Mouse (Mus musculus): Measurements from ENCODE around the gene Gm5475.

The Gm5475 gene

DNA sequence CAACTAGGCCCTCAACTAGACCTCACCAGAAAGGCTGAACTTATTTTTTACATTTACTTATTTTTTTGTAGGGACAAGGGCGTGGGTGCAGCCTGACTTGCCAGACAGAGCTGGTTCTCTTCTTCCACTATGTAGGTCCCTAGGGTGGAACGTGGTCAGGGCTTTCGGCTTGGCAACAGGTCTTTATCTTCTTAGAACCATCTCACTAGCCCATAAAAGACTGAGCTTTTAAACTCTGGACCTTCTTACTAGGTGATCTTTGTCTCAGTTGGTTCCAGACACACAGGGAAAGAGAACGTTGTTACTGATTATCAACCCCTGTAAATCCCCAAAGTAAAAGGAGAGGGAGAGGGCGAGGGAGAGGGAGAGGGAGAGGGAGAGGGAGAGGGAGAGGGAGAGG lies 8.6 kb upstream of the Gm5475 start:
- in situ Hi-C loops (cut with MboI, MseI): loop anchor here (5.0 kb wide), 1 partner anchor 39 kb away; no protein-coding TSS in a partner anchor

- in situ Hi-C loops (cut with MboI, MseI): loop anchor here (5.0 kb wide), 1 partner anchor 38 kb away; no protein-coding TSS in a partner anchor
Measured at GRCm38 (mm10) chr15:100414011-100414410, 7.9 kb upstream of the Gm5475 start.

DNA sequence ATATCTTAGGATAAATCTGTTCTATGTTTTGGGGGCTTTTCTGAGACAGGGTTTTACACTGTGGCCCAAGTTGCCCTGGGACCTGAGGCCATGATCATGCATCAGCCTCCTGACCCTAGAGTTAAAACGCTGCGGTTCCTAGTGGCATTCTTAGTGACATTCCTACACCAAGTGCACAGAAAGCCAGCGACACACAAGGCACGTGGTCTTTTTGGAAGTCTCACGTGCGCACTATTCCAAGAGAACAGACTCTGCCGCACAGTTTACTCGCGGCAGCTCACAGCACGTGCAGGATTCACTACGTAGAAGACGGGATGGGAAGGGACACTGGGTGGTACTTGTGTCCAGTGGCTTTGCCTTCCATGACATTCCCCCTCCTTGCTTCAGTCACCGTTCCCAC lies 7.0 kb upstream of the Gm5475 start:
- in situ Hi-C loops (cut with MboI, MseI): loop anchor here (5.0 kb wide), 1 partner anchor 37 kb away; no protein-coding TSS in a partner anchor

DNA sequence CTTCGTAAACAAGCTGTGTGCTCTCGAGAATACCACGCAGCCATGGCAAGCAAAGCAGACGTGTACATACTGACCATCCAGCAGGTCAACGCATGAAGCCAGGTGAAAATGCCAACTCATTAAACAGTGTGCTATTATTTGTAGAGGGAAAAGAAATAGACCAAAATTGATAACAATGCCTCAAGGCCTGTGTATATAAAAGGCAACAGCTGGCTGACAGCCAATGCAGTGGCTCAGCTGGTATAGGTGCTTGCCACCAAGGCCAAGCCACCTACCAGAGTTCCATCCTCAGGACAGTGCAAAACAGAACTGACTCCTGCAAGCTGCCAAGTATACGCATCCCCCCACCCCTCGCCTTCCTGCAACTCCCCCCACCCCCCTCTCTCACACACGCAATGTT lies 6.3 kb upstream of the Gm5475 start:
- in situ Hi-C loops (cut with MboI, MseI): no loop called here

GRCm38 (mm10) chr15:100417854-100418450 lies 4.0 kb upstream of the Gm5475 start:
- in situ Hi-C loops (cut with MboI, MseI): no loop called here

DNA sequence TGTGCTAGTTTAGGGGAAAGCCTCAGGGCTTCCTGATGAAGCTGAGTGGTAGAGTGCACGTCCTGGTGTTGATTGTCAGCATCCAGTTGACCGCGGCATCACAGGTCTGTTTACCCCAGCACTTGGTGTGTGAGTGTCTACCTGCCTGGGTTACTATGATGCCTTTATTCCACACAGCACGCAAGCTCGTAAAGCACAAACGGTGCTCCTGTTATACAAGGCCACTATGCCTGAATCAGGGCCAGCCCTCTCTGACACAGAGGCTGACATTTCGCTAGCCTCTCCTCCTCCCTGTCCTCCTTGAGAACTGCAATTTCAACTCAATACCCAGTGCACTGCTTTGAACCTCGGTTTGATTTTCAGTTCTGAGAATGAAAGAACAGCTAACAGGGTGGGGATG lies 2.6 kb upstream of the Gm5475 start:
- in situ Hi-C loops (cut with MboI, MseI): no loop called here

- in situ Hi-C loops (cut with MboI, MseI): no loop called here
Measured at GRCm38 (mm10) chr15:100419901-100420745, 1.8 kb upstream of the Gm5475 start.

DNA sequence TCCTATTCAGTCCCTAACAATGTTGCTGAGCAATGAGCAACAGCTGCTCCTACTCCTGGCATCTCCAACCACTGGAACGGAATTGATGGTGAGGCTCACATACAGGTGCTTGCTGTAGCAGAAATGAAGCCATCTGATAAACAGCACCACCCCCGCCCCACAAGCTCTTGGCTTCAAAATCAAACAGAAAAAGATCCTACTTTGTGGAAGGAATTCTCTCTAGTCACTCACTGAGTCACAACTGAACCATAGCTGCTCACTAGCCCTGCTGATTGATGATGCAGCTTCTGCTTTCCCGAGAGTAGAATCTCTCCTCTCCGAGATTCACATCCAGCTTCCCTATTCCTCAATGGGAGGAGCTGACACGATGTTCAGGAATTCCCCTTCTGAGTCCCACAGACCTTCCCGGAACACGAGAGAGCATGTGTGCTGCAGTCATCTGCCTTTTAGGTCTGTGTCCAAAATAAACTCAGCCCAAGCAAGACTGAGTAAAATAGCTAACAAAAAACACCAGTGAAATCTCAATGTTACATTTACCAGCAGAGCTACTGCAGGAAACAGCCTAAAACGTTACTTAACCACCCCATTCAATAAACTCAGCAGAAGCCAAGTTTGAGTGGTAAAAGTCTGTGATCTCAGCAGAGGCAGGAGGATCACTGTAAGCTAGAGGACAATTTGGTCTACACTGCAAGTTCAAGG lies 739 bp upstream of the Gm5475 start:
- in situ Hi-C loops (cut with MboI, MseI): no loop called here

GRCm38 (mm10) chr15:100422476-100422875 lies 529 bp downstream of the Gm5475 start:
- in situ Hi-C loops (cut with MboI, MseI): no loop called here

GRCm38 (mm10) chr15:100422899-100423860 lies 1.2 kb downstream of the Gm5475 start:
- in situ Hi-C loops (cut with MboI, MseI): no loop called here

DNA sequence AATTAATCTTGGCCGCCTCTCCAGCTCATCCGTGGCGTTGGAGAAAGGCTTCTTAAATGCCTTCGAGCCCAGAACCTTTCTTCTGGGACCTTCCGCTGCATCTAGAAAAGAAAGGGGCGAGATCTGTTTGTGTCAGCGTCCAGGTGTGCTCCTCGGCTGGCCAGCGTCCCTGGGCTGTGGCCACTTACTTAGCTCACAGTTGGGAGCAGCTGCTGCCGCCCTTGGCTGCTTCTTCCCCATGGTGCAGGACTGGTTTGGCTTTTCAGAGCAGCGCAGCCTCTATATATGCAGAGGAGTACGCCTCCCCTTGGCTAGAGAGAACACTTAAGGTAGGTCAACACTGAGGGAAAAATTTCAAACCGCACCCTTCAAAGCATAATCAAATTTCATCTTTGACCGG lies 2.0 kb downstream of the Gm5475 start:
- in situ Hi-C loops (cut with MboI, MseI): no loop called here

DNA sequence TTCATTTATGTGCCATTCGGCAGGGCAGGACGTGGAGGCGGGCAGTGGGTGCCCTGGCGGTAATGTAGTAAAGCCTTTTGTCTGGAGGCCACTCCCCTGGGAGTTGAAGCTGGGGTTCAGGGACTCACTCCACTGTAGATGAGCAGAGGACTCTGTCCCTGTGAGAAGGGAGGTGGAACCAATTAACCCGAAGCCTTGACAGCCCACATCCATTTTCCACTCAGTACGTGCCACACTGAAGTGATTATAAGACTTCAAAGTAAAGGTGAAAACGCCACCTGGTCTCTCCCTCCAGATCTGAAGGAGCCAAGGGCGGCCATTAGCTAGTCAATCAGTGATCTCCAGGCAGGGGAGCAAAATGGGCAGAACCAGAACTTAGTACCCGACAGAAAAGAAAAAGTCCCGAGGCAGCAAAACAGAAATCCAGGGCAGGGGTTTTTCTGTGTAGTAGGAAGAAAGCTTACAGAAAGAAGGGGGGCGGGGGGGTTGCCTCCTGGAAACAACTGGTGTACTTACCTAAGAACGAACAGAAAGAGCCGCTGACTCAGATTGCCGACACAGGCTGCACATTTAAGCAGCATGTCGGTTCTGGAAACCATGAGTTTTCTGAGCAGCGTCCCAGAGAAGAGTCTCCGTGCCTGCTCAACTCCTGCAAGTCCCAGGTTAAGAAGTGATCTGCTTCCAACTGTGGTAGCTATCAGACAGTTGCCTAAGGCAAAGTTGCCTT lies 2.6 kb downstream of the Gm5475 start, which contains the start of gene Slc11a2:
Gene Slc11a2 (minus strand): TSS at position 677 of the 727 bp plus-strand sequence.
- in situ Hi-C loops (cut with MboI, MseI): no loop called here

GRCm38 (mm10) chr15:100428296-100428905 lies 6.5 kb downstream of the Gm5475 start:
- in situ Hi-C loops (cut with MboI, MseI): no loop called here

DNA sequence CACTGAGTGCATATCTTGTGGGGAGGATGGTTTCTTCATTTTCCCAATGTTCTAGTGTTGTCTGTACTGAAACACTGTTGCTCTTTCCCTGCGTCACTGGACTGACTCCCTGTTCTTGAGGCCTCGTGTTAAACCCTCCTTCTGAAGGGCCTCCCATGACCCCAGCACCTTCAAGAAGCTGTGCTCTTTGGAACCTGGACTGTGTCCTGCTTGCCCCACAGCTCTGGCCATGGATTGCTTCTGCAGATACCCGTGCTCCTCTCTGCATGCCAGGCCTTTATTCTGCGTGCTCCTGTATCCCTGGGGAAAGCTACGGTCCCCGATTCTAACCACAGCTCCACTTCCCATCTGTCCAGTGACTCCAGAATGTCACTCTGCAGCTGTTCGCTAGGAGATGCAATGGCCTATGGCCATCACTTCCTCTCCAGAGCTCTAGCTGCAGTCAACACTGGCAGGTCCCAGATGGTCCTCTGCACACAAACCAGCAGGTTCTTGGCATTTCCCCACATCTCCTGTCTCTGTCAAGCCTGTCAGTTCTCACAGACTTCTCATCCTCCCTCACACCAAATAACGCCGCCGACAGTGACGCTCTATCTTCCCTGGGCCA lies 8.1 kb downstream of the Gm5475 start:
- in situ Hi-C loops (cut with MboI, MseI): no loop called here

- in situ Hi-C loops (cut with MboI, MseI): no loop called here
Measured at GRCm38 (mm10) chr15:100433234-100433633, 11.3 kb downstream of the Gm5475 start.

GRCm38 (mm10) chr15:100436112-100436511 lies 14.2 kb downstream of the Gm5475 start:
- in situ Hi-C loops (cut with MboI, MseI): no loop called here

DNA sequence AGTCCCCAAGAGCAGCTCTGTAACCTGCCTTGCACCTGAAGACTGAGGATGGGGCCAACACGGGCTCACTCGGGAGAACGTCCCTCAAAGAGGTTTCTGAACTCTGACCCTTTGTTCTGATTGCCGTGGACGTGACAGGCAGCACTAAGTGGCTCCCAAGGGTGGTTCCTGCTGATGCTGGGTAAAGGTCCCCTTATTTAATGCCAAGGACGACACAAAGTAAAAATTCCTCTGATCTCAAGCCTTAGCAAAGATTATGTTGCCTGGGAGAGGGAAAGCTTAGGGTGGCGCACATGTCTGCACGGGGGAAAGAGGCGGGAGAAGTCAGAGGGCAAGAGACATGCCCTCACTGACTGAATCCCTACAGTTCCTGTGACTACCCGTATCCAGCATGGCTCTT lies 14.6 kb downstream of the Gm5475 start:
- in situ Hi-C loops (cut with MboI, MseI): no loop called here

GRCm38 (mm10) chr15:100443126-100443922 lies 21.4 kb downstream of the Gm5475 start:
- in situ Hi-C loops (cut with MboI, MseI): no loop called here

DNA sequence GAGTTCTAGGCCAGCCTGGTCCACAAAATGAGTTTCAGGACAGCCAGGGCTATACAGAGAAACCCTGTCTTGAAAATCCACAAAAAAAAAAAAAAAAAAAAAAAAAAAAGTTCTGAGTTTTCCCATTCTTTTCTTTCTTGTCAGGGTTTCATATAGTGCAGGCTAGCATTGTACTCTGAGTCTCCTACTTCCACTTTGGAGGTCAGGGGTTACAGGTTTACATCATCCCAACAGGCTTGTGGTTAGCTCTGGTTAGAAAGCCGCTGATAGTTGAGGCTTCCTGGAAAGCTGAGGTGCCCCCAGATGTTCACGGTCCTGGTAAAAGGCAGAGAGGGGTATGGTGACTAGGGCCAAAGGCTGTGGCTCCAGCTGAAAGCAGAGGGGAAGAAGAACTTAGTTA lies 24.9 kb downstream of the Gm5475 start:
- in situ Hi-C loops (cut with MboI, MseI): no loop called here

All from T-helper 2 cell (primary cell).